Mouse (Mus musculus): ENCODE measurements at regions not wholly inside any gene's neighbourhood (a gene's known extent, or its start where the extent isn't known, plus 50 kb on each side); places are given as distances from the start of the nearest gene placed in this dataset.

DNA sequence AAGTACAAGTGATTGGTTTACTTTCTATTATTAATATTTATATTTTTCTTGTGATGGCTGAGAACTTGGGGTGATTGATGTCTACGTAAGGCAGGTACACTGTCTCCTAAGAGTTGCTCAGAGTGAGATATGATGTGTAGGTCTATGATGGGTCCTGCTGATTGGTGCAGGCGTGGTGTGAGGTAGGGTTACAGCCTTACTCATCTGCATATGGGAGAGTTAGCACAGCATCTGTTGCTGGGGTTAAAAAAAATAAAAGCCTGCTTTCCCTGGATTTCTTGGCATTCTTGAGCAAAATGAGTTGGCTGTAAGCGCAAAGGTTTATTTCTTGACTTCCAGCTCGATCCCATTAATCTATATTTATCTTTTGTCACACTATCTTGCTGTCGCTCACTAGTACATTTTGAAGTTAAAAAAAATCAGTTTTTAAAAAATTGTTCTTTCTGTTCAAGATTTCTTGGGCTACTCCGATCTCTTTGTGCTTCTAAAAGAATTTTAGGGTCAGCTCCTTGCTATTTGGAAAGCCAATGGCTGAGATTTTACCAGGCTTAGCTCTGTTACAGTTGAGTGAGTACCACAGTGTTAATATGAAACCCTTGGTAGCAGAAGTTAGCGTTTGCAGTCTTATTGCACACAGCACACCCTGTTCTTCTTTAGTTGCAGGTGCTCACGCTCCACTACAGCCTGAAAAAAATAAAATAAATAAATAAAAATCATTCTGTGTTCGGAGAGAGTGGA, 482.0 kb downstream of the Plekhb2 start:
- TF ChIP-seq MXI1 (IDR thresholded peaks at IDR 0.05; ENCODE audit: low read depth, low read length) (no peak), JUND (IDR thresholded peaks at IDR 0.05; ENCODE audit: low read depth, low read length) (no peak), GATA1 (IDR thresholded peaks at IDR 0.05; ENCODE audit: low read depth, low read length) (no peak), BHLHE40 (IDR thresholded peaks at IDR 0.05; ENCODE audit: borderline replicate concordance, low read depth, low read length) (no peak), TCF12 (IDR thresholded peaks at IDR 0.05; ENCODE audit: low read depth, low read length) (no peak), UBTF (IDR thresholded peaks at IDR 0.05; ENCODE audit: borderline replicate concordance, insufficient read depth, low read depth, low read length) (no peak), RAD21 (IDR thresholded peaks at IDR 0.05; ENCODE audit: low read depth, low read length) (no peak), MAFK (IDR thresholded peaks at IDR 0.05; ENCODE audit: borderline replicate concordance, low read depth, low read length) (no peak), EP300 (IDR thresholded peaks at IDR 0.05; ENCODE audit: low read depth in 1 of 2, low read length in 2 of 2) (no peak), SMC3 (IDR thresholded peaks at IDR 0.05; ENCODE audit: low read depth, low read length) (no peak), ZC3H11A (IDR thresholded peaks at IDR 0.05; ENCODE audit: low read depth, low read length) (no peak), TBP (IDR thresholded peaks at IDR 0.05; ENCODE audit: low read depth, low read length) (no peak), GABPA (IDR thresholded peaks at IDR 0.05; ENCODE audit: low read depth, low read length) (no peak), ELF1 (IDR thresholded peaks at IDR 0.05; ENCODE audit: low read depth, low read length) (no peak), USF1 (IDR thresholded peaks at IDR 0.05; ENCODE audit: low read depth, low read length) (no peak), MAZ (IDR thresholded peaks at IDR 0.05; ENCODE audit: low read depth, low read length) (no peak), ZNF384 (IDR thresholded peaks at IDR 0.05; ENCODE audit: low read depth, low read length) (no peak)
- Histone ChIP-seq H3K9me3 (replicated peaks; ENCODE audit: insufficient read depth, low read length) (no peaks in the 10 kb centered on the region), H3K27ac (ENCODE audit: control insufficient read depth, low read depth, low read length) (no peak overlapping the region)

DNA sequence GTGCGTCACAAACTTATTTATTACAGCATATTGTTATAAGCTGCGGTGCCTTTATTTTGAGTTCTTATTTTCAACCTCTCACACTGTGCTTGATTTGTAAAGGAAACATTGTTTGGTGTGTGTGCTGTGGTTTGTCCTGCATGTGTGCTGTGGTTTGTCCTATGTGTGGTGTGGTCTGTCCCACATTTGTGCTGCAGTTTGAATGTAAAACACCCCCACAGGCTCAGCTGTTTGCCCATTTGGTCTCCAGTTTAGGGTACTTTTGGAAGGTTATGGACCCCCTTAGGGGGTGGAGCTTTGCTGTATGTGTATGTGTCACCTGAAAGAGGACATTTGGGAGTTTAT, 482.5 kb downstream of the Plekhb2 start:
- no peak for DNase-seq (ENCODE audit: low read depth, low spot score)
- no peaks in the 10 kb centered on the region for H3K36me3 ChIP-seq (ENCODE audit: control insufficient read depth in 1 of 2, insufficient read depth in 2 of 2, low read length in 2 of 2)
- H3K27me3 ChIP-seq (ENCODE audit: control insufficient read depth in 1 of 2, insufficient read depth in 2 of 2, low read length in 2 of 2), result no peaks in the 10 kb centered on the region
- no peak overlapping the region for H3K4me3 ChIP-seq (ENCODE audit: control insufficient read depth in 1 of 2, insufficient read depth in 1 of 2, low read depth in 2 of 2, low read length in 2 of 2)
- no peaks in the 10 kb centered on the region for H3K4me1 ChIP-seq (ENCODE audit: control insufficient read depth in 1 of 2, insufficient read depth in 2 of 2, low read length in 2 of 2)
- H3K79me2 ChIP-seq (ENCODE audit: control insufficient read depth, insufficient read depth, low read length, poor library complexity), result no peaks in the 10 kb centered on the region
- no peaks in the 10 kb centered on the region for H3K9me3 ChIP-seq (replicated peaks; ENCODE audit: insufficient read depth, low read length)
- H3K9ac ChIP-seq (ENCODE audit: control insufficient read depth, low read depth, low read length, poor library complexity, severe bottlenecking), result no peak overlapping the region
- TF ChIP-seq ETS1 (IDR thresholded peaks at IDR 0.05; ENCODE audit: low read depth, low read length) (no peak), ZC3H11A (IDR thresholded peaks at IDR 0.05; ENCODE audit: low read depth, low read length) (no peak), CTCF (IDR thresholded peaks at IDR 0.05 in 2 of 3, conservative IDR thresholded peaks at IDR 0.05 in 1 of 3; ENCODE audit: control insufficient read depth in 1 of 3, insufficient read depth in 1 of 3, low read depth in 2 of 3, low read length in 3 of 3, poor library complexity in 1 of 3, severe bottlenecking in 1 of 3) (no peak), TBP (IDR thresholded peaks at IDR 0.05; ENCODE audit: low read depth, low read length) (no peak), JUND (IDR thresholded peaks at IDR 0.05; ENCODE audit: low read depth, low read length) (no peak), POLR2AphosphoS5 (IDR thresholded peaks at IDR 0.05; ENCODE audit: borderline replicate concordance, low read depth, low read length) (no peak), GABPA (IDR thresholded peaks at IDR 0.05; ENCODE audit: low read depth, low read length) (no peak), EP300 (IDR thresholded peaks at IDR 0.05; ENCODE audit: low read depth in 1 of 2, low read length in 2 of 2) (no peak), NRF1 (IDR thresholded peaks at IDR 0.05; ENCODE audit: insufficient read depth, low read depth, low read length, poor library complexity, severe bottlenecking) (no peak)
- no peak overlapping the region for H3K27ac ChIP-seq (ENCODE audit: control insufficient read depth, low read depth, low read length)

More for the DNA sequence above, 482.0 kb downstream of the Plekhb2 start:
- DNase-seq (ENCODE audit: low read depth, low spot score), result no peak
- Histone ChIP-seq H3K79me2 (ENCODE audit: control insufficient read depth, insufficient read depth, low read length, poor library complexity) (no peaks in the 10 kb centered on the region), H3K36me3 (ENCODE audit: control insufficient read depth in 1 of 2, insufficient read depth in 2 of 2, low read length in 2 of 2) (no peaks in the 10 kb centered on the region), H3K4me3 (ENCODE audit: control insufficient read depth in 1 of 2, insufficient read depth in 1 of 2, low read depth in 2 of 2, low read length in 2 of 2) (no peak overlapping the region), H3K9ac (ENCODE audit: control insufficient read depth, low read depth, low read length, poor library complexity, severe bottlenecking) (no peak overlapping the region), H3K27me3 (ENCODE audit: control insufficient read depth in 1 of 2, insufficient read depth in 2 of 2, low read length in 2 of 2) (no peaks in the 10 kb centered on the region), H3K4me1 (ENCODE audit: control insufficient read depth in 1 of 2, insufficient read depth in 2 of 2, low read length in 2 of 2) (no peaks in the 10 kb centered on the region)
